Mouse (Mus musculus) macrophage (primary cell): ENCODE measurements at regions not wholly inside any gene's neighbourhood (a gene's known extent, or its start where the extent isn't known, plus 50 kb on each side); places are given as distances from the start of the nearest gene placed in this dataset.

Experiments used
- H3K27ac ChIP-seq: fragments of 350-480 bp; formaldehyde crosslinking; 2 replicates; pipeline ENCODE4 v1.9.0; 2021
- H3K36me3 ChIP-seq: fragments of 350-480 bp; formaldehyde crosslinking; 2 replicates; pipeline ENCODE4 v1.9.0; 2021; ENCODE audit errors: inconsistent target
- H3K4me3 ChIP-seq: fragments of 350-480 bp; formaldehyde crosslinking; 2 replicates; pipeline ENCODE4 v1.9.0; 2021; ENCODE audit errors: inconsistent target
- H3K79me2 ChIP-seq: fragments of 350-480 bp; formaldehyde crosslinking; 2 replicates; pipeline ENCODE4 v1.9.0; 2021; ENCODE audit errors: inconsistent target
- WGBS: methylation state at CpG from one replicate; pipeline ENCODE4 v1.1.7; 2026; ENCODE audit warnings: inconsistent platforms; ENCODE audit not compliant: missing documents; 5-methylcytosine and 5-hydroxymethylcytosine counted together

DNA sequence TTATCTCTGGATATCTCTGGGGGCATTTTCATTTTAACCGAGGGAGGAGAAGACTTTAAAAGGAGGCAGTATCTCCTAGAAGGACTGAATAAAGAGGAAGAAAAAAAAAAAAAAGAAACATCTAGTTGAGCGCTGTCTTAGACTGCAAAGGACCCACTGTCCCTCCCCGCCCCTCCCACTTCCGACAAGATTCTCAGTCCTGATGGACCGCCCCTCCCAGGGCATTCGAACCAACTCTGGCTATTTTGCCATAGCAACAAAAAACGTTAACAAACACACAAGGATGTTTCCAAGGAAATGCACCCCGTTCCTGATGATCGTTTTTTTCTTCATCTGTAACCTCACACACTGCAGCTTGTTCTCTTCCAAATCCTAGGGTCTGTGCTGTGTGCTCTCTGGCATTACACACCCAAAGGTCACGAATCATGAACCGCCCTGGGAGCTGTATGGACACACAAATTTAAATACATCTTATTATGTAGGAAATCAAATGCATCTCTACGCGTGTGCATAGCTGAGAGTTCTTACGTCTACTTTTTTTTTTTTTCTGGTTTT is 75.8 kb downstream of the Rnd3 start:
- Histone ChIP-seq H3K27ac (no peak overlapping the region), H3K4me3 (no peak overlapping the region), H3K79me2 (no peaks in the 10 kb centered on the region), H3K36me3 (no peaks in the 10 kb centered on the region)
- 71% methylated on average over 13 of the region's 14 CpGs for WGBS

DNA sequence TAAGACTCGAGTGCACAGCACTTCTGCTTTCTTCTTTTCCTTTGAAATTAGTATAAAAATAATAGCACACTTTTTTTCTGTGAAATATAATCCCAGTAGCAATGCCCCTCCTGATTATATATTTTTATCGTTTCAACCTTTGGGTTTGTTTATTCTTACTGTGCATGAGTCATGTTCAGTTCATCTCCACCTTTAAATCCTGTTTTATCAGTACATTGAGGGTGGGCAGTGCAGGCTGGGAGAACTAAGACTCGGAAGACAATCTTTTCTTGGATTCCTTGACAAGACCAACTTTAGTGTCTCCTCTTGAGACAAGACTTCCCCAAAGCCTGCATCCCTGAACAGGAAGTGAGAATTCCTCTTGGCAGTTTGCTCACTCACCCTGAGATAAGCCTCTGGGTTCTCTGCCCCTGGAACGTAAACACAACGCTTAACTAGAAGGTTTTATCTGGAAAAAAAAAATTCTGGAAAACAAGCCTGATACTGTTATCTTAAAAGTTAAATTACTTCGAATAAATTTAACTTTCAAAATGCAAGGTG is 76.5 kb downstream of the Rnd3 start:
- Histone ChIP-seq H3K27ac (no peak overlapping the region), H3K79me2 (no peaks in the 10 kb centered on the region), H3K4me3 (no peak overlapping the region), H3K36me3 (no peaks in the 10 kb centered on the region)
- 56% methylated on average over 6 of the region's 6 CpGs for WGBS

DNA sequence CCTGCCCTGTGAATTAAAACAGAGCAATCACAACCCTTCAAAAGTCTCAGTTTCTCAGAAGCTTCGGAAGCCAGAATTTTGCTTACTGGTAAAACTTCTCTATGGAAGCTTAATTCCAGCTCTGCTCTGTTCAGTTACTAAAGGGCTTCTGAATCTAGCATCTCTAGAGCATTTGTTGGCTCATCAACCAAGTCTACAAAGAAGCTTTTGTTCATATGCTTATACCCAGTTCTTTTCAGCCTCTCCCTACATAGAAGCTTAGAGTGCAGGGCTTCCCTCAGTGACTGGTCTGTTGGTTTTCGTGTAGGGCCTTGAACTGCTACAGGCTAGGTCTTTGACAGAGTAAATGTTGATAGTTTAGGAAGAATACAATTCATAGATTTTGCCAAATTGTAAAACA is 78.0 kb downstream of the Rnd3 start:
- Histone ChIP-seq H3K79me2 (no peaks in the 10 kb centered on the region), H3K36me3 (no peaks in the 10 kb centered on the region), H3K4me3 (no peak overlapping the region), H3K27ac (no peak overlapping the region)
- WGBS, result 100% methylated on average over 2 of the region's 2 CpGs

DNA sequence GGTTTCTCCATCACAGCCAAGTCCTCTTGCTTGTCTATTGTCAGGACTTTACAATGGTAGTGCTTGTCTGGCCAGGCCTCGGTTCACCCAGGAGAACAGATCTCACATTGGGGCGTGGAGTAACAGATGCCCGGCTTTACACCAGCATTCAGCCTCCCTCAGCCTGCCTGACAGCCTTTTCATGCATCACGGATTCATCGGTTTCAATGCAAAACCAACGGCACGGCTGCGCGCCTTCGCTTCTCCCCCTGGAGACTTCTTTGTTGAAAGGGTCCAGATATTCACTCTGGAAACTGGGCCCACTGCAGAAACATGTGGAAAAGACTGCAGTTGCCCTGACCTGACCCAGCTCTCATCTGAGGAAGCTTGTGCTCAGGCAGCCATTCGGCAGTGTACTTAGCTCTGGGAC is 82.5 kb downstream of the Rnd3 start:
- no peak overlapping the region for H3K27ac ChIP-seq
- H3K79me2 ChIP-seq, result no peaks in the 10 kb centered on the region
- WGBS, result 92% methylated on average over 11 of the region's 11 CpGs
- H3K36me3 ChIP-seq, result no peaks in the 10 kb centered on the region
- H3K4me3 ChIP-seq, result no peak overlapping the region

DNA sequence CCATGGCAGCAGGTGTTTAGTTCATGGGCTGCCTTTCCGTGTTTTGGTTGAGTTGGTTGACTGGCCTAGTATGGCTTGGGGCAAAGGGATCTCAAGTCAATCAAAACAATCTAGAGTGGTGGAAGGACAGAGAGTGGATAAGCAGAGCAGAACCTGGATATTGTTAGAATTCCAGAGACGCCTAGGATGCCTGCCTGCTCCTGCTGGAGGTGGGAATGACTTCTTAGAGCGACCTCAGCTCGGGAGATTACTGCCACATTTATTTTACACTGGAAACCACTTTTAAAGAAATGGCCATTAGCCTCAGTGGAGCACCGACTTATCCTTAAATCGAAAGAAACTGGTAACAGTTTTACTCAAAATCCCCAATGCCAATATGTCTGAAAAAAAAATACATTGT is 83.1 kb downstream of the Rnd3 start:
- no peaks in the 10 kb centered on the region for H3K79me2 ChIP-seq
- 89% methylated on average over 6 of the region's 6 CpGs for WGBS
- H3K4me3 ChIP-seq, result no peak overlapping the region
- no peak overlapping the region for H3K27ac ChIP-seq
- no peaks in the 10 kb centered on the region for H3K36me3 ChIP-seq

DNA sequence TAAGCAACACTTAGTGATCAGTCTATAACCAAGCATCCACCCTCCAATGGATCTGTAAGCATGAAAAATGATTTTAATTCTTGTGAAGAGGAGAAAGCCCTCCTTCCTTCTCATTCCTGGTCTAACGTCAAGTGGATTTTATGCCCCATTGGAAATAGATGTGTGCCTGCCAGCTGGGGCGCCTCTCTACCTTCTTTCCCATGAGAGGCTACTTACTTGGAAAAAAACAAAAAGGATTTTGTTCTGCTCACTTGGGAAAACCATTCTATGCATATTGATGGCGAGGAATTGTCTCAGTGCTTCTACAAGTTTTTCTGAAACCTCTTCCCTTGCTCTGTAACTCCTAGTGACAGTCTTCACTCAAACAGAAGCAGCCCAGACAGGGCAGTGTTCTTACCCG is 84.1 kb downstream of the Rnd3 start:
- no peaks in the 10 kb centered on the region for H3K36me3 ChIP-seq
- WGBS, result 96% methylated on average over 4 of the region's 4 CpGs
- H3K79me2 ChIP-seq, result no peaks in the 10 kb centered on the region
- no peak overlapping the region for H3K4me3 ChIP-seq
- H3K27ac ChIP-seq, result no peak overlapping the region

DNA sequence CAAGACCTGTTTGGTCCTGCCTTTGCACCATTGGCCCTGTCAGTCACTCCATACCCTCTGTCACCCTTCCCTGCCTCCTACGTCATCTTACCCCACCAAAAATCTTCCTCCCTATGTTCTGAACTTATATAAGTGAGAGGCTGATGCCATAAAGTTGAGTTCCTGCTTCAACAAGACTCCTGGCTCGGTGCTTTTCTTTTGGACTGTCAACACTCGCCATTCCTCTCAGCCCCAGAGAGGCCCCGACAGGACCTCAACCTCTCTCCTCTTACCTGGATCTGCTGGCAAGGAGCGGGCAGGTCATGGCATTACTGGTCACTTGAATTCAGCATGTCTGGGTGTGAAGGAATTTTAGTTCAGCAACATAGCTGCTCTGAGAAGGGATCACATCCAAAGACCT is 86.9 kb downstream of the Rnd3 start:
- no peak overlapping the region for H3K4me3 ChIP-seq
- H3K79me2 ChIP-seq, result no peaks in the 10 kb centered on the region
- no peaks in the 10 kb centered on the region for H3K36me3 ChIP-seq
- WGBS, result 93% methylated on average over 5 of the region's 5 CpGs
- no peak overlapping the region for H3K27ac ChIP-seq

DNA sequence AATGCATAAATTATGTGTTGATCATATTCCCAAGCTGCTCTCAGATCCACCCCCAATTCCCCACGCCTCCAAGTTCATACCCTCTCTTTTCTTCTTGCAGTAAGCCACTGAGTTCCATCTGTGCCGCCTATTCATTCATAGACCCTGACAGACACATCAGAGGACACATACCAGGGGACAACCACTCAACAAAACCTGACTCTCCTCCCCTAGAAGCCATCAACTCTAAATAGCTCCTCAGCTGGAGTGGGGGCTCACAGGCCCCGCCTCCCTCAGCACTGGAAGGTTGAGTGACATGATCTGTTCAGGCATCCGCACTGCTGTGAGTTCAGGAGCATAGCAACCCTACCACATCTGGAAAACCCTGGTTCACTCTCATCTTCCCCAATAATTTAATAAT is 90.8 kb downstream of the Rnd3 start:
- H3K79me2 ChIP-seq, result no peaks in the 10 kb centered on the region
- H3K4me3 ChIP-seq, result no peak overlapping the region
- no peaks in the 10 kb centered on the region for H3K36me3 ChIP-seq
- 94% methylated on average over 4 of the region's 4 CpGs for WGBS
- no peak overlapping the region for H3K27ac ChIP-seq

DNA sequence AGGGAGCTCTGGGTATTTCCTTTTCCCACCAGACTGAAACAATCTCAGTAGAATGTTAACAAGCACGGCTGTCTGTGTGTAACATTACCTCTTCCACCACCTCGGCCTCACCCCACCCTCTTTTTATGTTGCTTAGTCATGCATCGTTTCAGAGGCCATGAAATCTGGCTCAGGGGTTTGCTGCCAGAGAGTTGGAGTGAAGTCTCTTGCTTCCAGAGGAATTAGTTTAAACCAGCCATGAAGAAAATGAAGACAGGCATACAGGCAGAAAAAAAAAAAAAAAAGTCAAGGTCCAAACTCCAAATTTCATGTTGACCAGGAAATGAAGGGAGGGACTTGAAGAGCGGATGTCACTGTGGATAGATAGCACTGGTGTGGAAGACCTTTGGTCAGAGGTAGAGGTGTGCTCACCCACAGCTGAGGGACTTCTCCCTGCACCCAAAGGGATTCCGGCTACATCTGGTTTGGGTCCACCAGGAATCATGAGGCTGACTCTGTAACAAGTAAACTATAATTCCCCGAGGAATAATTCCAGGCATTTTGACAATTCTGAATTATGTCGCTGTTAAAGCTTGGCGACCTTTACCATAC is 92.7 kb downstream of the Rnd3 start:
- no peaks in the 10 kb centered on the region for H3K79me2 ChIP-seq
- 66% methylated on average over 8 of the region's 8 CpGs for WGBS
- no peaks in the 10 kb centered on the region for H3K36me3 ChIP-seq
- H3K27ac ChIP-seq, result no peak overlapping the region
- no peak overlapping the region for H3K4me3 ChIP-seq

DNA sequence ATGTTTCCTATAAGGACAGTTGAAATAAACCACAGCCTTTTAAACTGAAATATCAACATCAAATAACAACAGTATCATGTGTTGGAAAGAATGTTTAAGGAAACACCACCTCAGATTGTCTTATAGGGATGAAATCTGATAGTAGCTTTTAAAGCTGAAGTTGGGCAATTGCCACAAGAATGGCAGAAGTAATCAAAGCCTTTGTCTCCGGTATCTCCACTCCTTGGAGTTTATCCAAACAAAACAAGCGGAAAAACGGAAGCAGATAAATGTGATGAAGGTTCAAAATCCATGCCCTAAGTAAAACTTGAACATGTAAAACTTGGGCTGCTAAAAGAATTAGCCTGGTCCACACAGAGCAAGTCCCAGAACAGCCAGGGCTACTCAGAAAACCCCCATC is 93.6 kb downstream of the Rnd3 start:
- 98% methylated on average over 3 of the region's 3 CpGs for WGBS
- H3K27ac ChIP-seq, result no peak overlapping the region
- H3K4me3 ChIP-seq, result no peak overlapping the region
- H3K79me2 ChIP-seq, result no peaks in the 10 kb centered on the region
- H3K36me3 ChIP-seq, result no peaks in the 10 kb centered on the region

DNA sequence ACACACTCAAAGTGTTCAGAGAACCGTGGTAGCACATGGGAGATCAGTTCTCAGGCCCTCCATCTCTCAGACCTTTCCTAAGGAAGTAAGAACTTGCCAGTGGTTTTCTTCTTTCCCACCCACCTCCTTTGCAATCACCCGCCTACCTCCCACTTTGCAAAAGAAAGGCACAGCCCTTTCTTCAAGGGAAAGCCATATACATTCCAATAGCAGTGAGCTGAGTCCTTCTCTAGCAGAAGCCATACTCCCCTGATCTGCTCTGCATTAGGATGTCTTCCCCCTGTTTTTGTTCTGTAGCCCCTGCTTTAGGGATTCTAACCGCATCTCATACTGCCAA is 99.1 kb downstream of the Rnd3 start:
- H3K79me2 ChIP-seq, result no peaks in the 10 kb centered on the region
- no peak overlapping the region for H3K4me3 ChIP-seq
- H3K36me3 ChIP-seq, result no peaks in the 10 kb centered on the region
- no peak overlapping the region for H3K27ac ChIP-seq
- 69% methylated on average over 3 of the region's 3 CpGs for WGBS

DNA sequence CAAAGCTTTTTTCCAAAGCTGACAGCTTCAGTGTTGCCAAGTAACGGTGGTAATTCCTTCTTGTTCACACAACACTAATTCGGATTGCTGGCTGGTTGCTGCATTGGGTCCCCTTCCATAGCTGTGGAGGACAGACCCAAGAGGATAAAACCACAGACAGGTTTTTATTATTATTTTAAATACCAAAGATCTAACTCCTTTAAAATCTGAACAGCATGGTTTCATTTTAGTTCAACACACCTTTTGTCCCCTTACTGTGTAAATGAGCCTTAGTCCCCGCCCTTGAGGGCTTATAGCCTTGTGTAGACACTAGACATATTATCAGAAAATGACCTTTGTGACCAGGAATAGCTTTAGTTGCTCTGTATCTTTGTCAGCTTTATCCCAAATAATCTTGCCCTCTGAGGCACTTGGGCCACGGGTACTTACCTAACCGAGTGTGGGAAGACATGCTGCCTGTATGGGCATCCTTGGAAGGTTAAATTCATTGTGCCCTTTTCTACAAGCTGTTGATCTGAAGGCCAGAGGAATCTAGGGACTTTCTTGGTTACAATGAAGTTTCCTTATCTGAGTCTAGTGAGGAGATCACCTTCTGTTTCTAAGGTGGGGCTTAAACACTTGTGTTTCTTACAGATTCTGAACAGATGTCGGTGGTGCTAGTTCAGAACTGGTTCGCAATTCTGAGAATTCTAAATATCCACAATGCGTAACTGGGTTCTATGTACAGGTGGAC is 99.6 kb downstream of the Rnd3 start:
- H3K27ac ChIP-seq, result no peak overlapping the region
- WGBS, result 97% methylated on average over 8 of the region's 8 CpGs
- H3K36me3 ChIP-seq, result no peaks in the 10 kb centered on the region
- no peaks in the 10 kb centered on the region for H3K79me2 ChIP-seq
- H3K4me3 ChIP-seq, result no peak overlapping the region

DNA sequence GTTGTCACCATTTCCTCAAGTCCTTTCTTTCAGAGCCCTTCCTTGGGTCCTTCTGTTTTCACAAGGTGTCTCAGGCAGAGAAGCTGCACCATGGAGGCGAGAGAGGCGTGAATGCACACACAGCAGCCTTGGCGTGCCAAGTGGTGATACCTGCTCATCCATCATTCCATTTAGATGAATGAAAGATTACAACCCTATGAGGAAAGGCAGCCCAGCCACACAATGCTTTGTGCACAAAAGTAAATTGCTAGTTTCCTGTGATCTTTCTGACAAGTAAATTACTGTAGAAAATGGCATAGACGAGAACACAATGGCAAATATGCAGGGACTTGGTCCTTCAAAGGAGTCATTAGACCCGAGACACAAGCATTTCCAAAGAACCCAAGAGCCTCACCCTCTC is 101.4 kb downstream of the Rnd3 start:
- 98% methylated on average over 5 of the region's 5 CpGs for WGBS
- no peak overlapping the region for H3K4me3 ChIP-seq
- no peak overlapping the region for H3K27ac ChIP-seq
- H3K36me3 ChIP-seq, result no peaks in the 10 kb centered on the region
- H3K79me2 ChIP-seq, result no peaks in the 10 kb centered on the region

DNA sequence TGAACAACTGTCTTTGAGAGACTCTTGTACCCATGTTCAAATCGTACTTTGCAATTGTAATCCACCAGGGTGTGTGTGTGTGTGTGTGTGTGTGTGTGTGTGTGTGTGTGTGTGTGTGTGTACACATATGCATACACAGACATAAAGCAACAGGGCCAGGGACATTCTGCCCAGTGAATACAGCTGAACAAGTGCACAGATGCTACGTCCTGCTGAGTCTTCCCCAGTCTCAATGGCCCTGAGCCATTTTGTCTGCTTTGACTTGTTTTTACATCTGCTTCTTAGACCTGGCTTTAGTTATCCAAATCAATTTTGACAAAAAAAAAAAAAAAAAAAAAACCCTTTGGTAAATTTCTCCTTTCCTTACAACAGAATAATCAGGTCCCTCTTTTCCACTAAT is 103.3 kb downstream of the Rnd3 start:
- Histone ChIP-seq H3K4me3 (no peak overlapping the region), H3K79me2 (no peaks in the 10 kb centered on the region), H3K27ac (no peak overlapping the region), H3K36me3 (no peaks in the 10 kb centered on the region)
- 100% methylated on average over 2 of the region's 2 CpGs for WGBS

DNA sequence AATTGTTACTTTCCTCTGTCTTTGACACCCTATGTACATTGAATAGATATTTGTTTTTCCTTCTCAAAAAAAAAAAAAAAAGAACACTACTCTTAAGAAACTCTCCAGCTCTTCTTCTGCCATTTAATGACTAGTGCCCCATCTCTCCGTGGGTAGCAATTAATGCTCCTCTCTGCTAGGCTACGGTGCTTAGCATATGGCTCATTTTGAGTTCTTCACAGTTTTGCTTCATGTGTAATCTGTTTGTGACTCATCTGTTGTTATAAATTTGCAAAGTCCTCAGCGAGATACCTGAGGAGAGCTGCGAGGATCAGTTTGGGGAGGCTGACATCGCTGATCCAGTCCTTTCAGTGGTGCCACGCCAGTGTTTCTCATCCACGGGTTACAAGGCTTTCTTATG is 107.8 kb downstream of the Rnd3 start:
- H3K36me3 ChIP-seq, result no peaks in the 10 kb centered on the region
- H3K27ac ChIP-seq, result no peak overlapping the region
- no peak overlapping the region for H3K4me3 ChIP-seq
- WGBS, result 88% methylated on average over 7 of the region's 7 CpGs
- H3K79me2 ChIP-seq, result no peaks in the 10 kb centered on the region
